Mouse (Mus musculus) liver, embryonic 15.5 days (tissue): Measurements from ENCODE around the gene Gm28047. TPM values are rescaled to one million over a fixed set of nuclear protein-coding genes. Genes with fewer than 3 reads are reported as not detected.

Experiments used
- ATAC-seq: fragments of 200-750 bp; cut with Nextera tagmentation; 2 replicates; pipeline ENCODE4 v1.8.0; 2017; ENCODE audit warnings: moderate number of reproducible peaks, mild to moderate bottlenecking, moderate library complexity; ENCODE audit not compliant: insufficient read depth
- H3K27ac ChIP-seq: fragments of 300-500 bp; sonication (generic); replicated peaks from 2 replicates; pipeline ENCODE4 v1.5.1; 2015; ENCODE audit warnings: mild to moderate bottlenecking, inconsistent platforms
- H3K27me3 ChIP-seq: fragments of 300-500 bp; sonication (generic); 2 replicates; pipeline ENCODE4 v1.6.1; 2015; ENCODE audit warnings: mild to moderate bottlenecking, inconsistent platforms
- H3K36me3 ChIP-seq: fragments of 300-500 bp; sonication (generic); replicated peaks from 2 replicates; pipeline ENCODE4 v1.6.1; 2015; ENCODE audit warnings: moderate library complexity, mild to moderate bottlenecking, inconsistent platforms
- H3K4me1 ChIP-seq: fragments of 300-500 bp; sonication (generic); replicated peaks from 2 replicates; pipeline ENCODE4 v1.6.1; 2015; ENCODE audit warnings: inconsistent platforms
- H3K4me2 ChIP-seq: fragments of 300-500 bp; sonication (generic); 2 replicates; pipeline ENCODE4 v1.6.1; 2015; ENCODE audit warnings: moderate library complexity, mild to moderate bottlenecking, inconsistent platforms
- H3K4me3 ChIP-seq: fragments of 300-500 bp; sonication (generic); replicated peaks from 2 replicates; pipeline ENCODE4 v1.5.1; 2015; ENCODE audit warnings: mild to moderate bottlenecking, inconsistent platforms
- H3K9ac ChIP-seq: fragments of 300-500 bp; sonication (generic); 2 replicates; pipeline ENCODE4 v1.6.1; 2015; ENCODE audit warnings: moderate library complexity, mild to moderate bottlenecking, inconsistent platforms
- H3K9me3 ChIP-seq: fragments of 300-500 bp; sonication (generic); replicated peaks from 2 replicates; pipeline ENCODE4 v1.6.1; 2016; ENCODE audit warnings: inconsistent platforms
- WGBS: fragments of 180-500 bp; shearing (Covaris S2); methylation state at CpG from one replicate; pipeline ENCODE4 v1.1.7; 2015; ENCODE audit warnings: mixed read lengths; ENCODE audit not compliant: insufficient replicate concordance; 5-methylcytosine and 5-hydroxymethylcytosine counted together
- polyA plus RNA-seq: library from polyadenylated mRNA; unstranded; fragments of >200 nt; fragmentation: Nextera tagmentation; extraction: Ambion mirVana; gene quantifications from 2 replicates; pipeline ENCODE4 v1.2.1, GENCODE M21; 2015

The Gm28047 gene
- polyA plus RNA-seq, 1 experiment from 2014 or later: not detected

GRCm38 (mm10) chr15:102547478-102547877 is 77.4 kb downstream of the Gm28047 start:
- Histone ChIP-seq H3K36me3 (peaks cover 59% of the 10 kb centered on the region), H3K4me2 (no peak overlapping the region), H3K27ac (no peak overlapping the region), H3K9ac (no peak overlapping the region), H3K4me1 (no peaks in the 10 kb centered on the region), H3K9me3 (no peaks in the 10 kb centered on the region), H3K4me3 (no peak overlapping the region), H3K27me3 (no peaks in the 10 kb centered on the region)
- 85% methylated on average over 3 of the region's 3 CpGs for WGBS
- ATAC-seq: no peak

DNA sequence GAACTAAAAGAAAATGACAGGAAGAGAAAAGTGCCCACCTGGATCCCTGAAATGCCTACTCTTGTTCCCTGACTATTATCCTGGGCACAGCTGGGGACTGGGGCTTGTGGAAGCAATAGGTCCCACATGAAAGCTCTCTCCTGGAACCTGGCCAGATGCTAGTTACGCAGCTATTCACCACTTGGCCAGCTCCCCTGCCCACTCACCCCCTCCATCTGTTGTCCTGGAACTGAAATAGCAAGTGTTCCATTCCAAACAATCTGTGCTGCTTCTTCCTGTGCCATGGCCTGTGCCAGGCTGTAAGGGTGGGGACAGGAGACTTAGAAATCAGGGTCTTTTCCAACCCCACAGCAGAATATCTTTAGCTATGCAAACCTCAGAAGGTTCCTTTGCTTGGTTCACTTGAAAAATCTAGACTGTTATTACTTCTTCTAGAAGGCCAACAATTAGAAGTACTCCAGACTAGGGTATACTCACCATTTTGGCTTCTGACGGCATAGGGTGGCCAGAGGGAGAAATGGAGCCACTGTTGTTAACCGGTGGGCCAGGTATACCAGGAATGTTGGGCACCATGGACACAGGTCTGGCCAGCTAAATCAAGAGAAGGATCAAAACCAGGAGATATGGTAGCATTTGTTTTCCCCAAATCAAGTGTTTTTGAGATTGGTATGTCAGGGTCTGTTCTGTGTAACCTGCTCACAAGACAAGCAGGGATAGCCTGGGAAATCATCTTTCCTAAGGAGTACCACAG is 78.0 kb downstream of the Gm28047 start:
- 83% methylated on average over 3 of the region's 3 CpGs for WGBS
- H3K9ac ChIP-seq: no peak overlapping the region
- no peak overlapping the region for H3K27ac ChIP-seq
- H3K4me3 ChIP-seq: no peak overlapping the region
- H3K36me3 ChIP-seq: peaks cover 58% of the 10 kb centered on the region
- no peaks in the 10 kb centered on the region for H3K4me1 ChIP-seq
- no peaks in the 10 kb centered on the region for H3K27me3 ChIP-seq
- no peaks in the 10 kb centered on the region for H3K9me3 ChIP-seq
- no peak overlapping the region for H3K4me2 ChIP-seq
- no peak for ATAC-seq

- no peak overlapping the region for H3K4me3 ChIP-seq
- no peak for ATAC-seq
- no peak overlapping the region for H3K4me2 ChIP-seq
- no peak overlapping the region for H3K9ac ChIP-seq
- H3K27ac ChIP-seq: no peak overlapping the region
- 70% methylated on average over 3 of the region's 3 CpGs for WGBS
- no peaks in the 10 kb centered on the region for H3K9me3 ChIP-seq
- H3K4me1 ChIP-seq: no peaks in the 10 kb centered on the region
- peaks cover 56% of the 10 kb centered on the region for H3K36me3 ChIP-seq
- H3K27me3 ChIP-seq: no peaks in the 10 kb centered on the region
Measured at GRCm38 (mm10) chr15:102546246-102546645, 78.6 kb downstream of the Gm28047 start.

DNA sequence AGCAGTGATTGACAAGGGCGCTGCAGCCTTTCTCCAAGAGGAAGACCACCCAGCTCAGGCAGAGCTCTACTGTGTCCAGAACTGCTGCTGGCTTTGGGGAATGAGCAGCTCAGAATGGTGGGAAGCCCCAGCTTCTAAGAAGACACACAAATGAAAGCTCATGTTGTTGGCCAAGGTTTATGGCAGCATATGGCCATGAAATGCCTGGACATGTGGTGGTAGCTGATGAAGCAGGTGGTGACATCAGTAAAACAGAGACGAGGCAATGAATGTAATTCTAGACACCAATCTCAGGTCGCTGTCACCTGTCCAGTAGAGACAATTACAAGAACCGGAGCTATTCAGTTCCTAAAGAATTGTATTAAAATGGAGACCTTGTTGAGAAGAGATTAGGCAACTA is 80.1 kb downstream of the Gm28047 start:
- WGBS: 70% methylated on average over 4 of the region's 4 CpGs
- H3K9ac ChIP-seq: no peak overlapping the region
- no peak overlapping the region for H3K4me3 ChIP-seq
- H3K4me1 ChIP-seq: no peaks in the 10 kb centered on the region
- H3K9me3 ChIP-seq: no peaks in the 10 kb centered on the region
- H3K27ac ChIP-seq: no peak overlapping the region
- no peaks in the 10 kb centered on the region for H3K27me3 ChIP-seq
- H3K36me3 ChIP-seq: peaks cover 64% of the 10 kb centered on the region
- ATAC-seq: no peak
- no peak overlapping the region for H3K4me2 ChIP-seq

- WGBS: 78% methylated on average over 7 of the region's 7 CpGs
- H3K9ac ChIP-seq: no peak overlapping the region
- no peaks in the 10 kb centered on the region for H3K27me3 ChIP-seq
- ATAC-seq: no peak
- no peaks in the 10 kb centered on the region for H3K4me1 ChIP-seq
- no peak overlapping the region for H3K4me2 ChIP-seq
- peaks cover 66% of the 10 kb centered on the region for H3K36me3 ChIP-seq
- H3K9me3 ChIP-seq: no peaks in the 10 kb centered on the region
- no peak overlapping the region for H3K4me3 ChIP-seq
- H3K27ac ChIP-seq: no peak overlapping the region
Measured at GRCm38 (mm10) chr15:102533926-102534325, 90.9 kb downstream of the Gm28047 start.

- H3K27me3 ChIP-seq: no peaks in the 10 kb centered on the region
Measured at GRCm38 (mm10) chr15:102532106-102532900, 92.6 kb downstream of the Gm28047 start.

DNA sequence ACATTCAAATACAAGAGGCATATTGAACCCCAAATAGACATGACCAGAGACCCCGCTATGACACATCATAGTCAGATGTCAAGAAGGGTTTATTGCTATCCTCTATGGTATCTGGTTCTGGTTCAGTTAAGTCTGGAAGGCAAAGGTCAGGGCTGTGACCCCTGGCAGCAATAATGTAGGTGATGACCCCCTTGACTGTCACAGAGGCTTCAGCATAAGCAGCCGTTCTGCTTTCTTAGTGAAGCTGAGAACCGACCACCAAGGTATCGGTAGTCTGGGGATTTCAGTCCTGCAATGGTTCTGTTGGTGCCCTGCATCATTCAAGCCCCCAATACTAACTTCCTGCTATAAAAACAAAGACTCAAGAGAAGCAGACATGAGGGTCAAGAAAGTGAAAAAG is 93.3 kb downstream of the Gm28047 start:
- Histone ChIP-seq H3K36me3 (peaks cover 72% of the 10 kb centered on the region), H3K4me3 (no peak overlapping the region)
- 81% methylated on average over 4 of the region's 4 CpGs for WGBS

More at GRCm38 (mm10) chr15:102532106-102532900, 92.6 kb downstream of the Gm28047 start:
- Histone ChIP-seq H3K36me3 (peaks cover 77% of the 10 kb centered on the region), H3K9ac (no peak overlapping the region), H3K27ac (no peak overlapping the region), H3K4me3 (no peak overlapping the region), H3K4me2 (no peak overlapping the region), H3K4me1 (no peaks in the 10 kb centered on the region), H3K9me3 (no peaks in the 10 kb centered on the region)
- ATAC-seq: no peak
- WGBS: 89% methylated on average over 3 of the region's 3 CpGs

DNA sequence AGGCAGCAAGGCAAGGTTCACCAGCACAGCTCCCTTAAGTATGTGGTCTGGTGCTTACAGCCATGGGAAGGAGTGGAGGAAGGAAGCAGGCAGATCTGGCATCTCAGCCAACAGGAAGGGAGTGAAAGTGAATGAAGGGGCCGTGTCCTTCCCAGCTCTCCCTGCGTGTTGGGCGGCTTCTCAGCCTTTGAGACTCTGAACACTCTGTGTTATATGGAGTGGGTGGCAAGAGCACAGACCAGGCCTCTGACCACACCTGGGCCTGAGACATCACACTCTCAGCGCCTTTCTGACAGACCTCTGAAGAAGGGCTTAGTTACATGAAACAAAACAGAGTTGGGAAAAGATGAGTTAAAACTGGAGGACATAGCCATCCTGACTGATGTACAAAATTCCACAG is 94.3 kb downstream of the Gm28047 start:
- Histone ChIP-seq H3K27me3 (no peaks in the 10 kb centered on the region), H3K4me2 (no peak overlapping the region), H3K9me3 (no peaks in the 10 kb centered on the region), H3K9ac (no peak overlapping the region), H3K27ac (no peak overlapping the region), H3K4me3 (no peak overlapping the region), H3K36me3 (peaks cover 62% of the 10 kb centered on the region), H3K4me1 (no peaks in the 10 kb centered on the region)
- ATAC-seq: no peak
- 65% methylated on average over 4 of the region's 4 CpGs for WGBS

More for the DNA sequence above, 93.3 kb downstream of the Gm28047 start:
- no peak overlapping the region for H3K9ac ChIP-seq
- no peaks in the 10 kb centered on the region for H3K9me3 ChIP-seq
- H3K27me3 ChIP-seq: no peaks in the 10 kb centered on the region
- ATAC-seq: no peak
- H3K4me2 ChIP-seq: no peak overlapping the region
- H3K27ac ChIP-seq: no peak overlapping the region
- H3K4me1 ChIP-seq: no peaks in the 10 kb centered on the region

DNA sequence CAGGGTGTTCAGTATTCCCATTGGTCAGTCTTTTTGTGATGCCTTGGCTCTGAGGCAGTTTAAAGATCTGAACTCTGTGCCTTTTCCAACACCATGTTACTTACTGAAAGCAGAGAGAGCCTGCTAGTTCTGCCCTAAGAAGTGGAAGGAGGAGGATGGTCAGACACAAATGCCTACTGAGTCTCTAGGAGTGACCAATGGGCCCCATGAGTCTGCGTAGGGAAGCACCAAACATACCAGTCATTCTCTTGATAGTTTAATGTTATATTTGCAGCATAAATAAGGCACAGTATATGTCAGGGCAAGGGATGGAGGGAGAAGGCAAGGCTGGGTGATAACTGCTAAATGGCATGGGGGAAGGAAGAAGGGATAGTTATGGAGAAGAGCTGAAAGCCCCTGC is 96.5 kb downstream of the Gm28047 start:
- WGBS: 72% methylated on average over 1 of the region's 1 CpGs
- Histone ChIP-seq H3K36me3 (peaks cover 65% of the 10 kb centered on the region), H3K27ac (no peak overlapping the region), H3K4me3 (no peak overlapping the region), H3K9me3 (no peaks in the 10 kb centered on the region), H3K27me3 (no peaks in the 10 kb centered on the region), H3K4me2 (no peak overlapping the region), H3K9ac (no peak overlapping the region), H3K4me1 (no peaks in the 10 kb centered on the region)
- no peak for ATAC-seq

DNA sequence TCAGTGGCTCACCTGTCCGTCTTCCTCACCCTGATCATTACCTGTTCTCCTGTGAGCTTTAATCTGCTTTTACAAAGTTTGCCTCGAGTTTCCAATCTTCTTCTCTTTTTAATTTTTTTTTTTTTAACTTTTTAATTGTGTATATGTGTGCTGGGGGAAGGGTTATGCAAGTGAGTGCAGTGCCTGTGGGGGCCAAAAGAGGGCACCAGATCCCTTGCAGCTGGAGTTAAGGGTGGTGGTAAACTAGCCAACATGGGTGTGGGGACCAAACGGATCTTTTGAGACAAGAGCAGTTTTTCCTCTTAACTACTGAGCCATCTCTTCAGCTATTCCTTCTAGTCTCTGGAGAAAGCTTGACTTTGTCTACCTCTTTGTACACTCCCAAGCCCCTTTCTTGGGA is 96.9 kb downstream of the Gm28047 start:
- Histone ChIP-seq H3K27me3 (no peaks in the 10 kb centered on the region), H3K4me2 (no peak overlapping the region), H3K4me1 (no peaks in the 10 kb centered on the region), H3K9me3 (no peaks in the 10 kb centered on the region), H3K9ac (no peak overlapping the region), H3K27ac (no peak overlapping the region), H3K4me3 (no peak overlapping the region), H3K36me3 (peaks cover 61% of the 10 kb centered on the region)
- no peak for ATAC-seq
- WGBS: 62% methylated on average over 3 of the region's 3 CpGs

DNA sequence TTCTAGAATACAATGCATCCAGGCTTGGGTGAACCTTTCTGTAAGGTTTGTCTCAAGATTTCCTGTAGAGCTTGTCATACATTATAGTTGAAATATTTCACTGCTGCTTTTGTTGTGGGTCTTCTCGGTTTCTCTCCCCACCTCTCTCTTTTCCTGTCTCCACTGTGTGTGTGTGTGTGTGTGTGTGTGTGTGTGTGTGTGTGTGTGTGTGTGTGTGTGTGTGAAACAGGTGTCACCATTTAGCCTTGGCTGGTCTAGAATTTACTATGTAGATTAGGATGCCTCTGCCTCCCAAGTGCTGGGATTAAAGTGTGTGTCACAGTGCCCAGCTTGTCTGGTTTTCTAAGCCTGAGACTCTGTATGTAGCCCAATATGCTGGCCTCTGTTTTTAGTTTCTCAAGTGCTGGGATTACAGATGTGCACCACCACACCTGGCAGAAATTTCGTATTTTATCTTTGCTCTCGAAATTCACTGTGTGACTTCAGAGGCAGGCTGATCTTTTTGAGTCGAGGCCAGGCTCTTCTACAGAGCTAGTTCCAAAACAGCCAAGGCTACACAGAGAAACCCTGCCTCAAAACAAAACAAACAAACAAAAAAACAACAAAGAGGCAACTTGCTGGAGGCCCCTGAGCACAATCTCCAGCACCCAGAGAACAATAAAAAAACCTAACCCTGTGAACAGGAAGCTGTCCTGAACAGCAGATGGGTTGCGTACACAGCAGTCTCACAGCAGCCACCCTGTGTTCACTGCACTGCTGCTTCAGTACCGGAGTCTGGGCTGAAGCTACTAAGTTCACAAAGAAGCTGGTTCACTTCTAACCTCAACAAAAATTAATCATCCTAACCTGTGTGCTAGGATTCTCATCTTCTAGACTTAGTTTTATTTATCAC is 98.5 kb downstream of the Gm28047 start:
- no peak overlapping the region for H3K27ac ChIP-seq
- H3K4me3 ChIP-seq: no peak overlapping the region
- no peaks in the 10 kb centered on the region for H3K27me3 ChIP-seq
- no peak for ATAC-seq
- peaks cover 3% of the 10 kb centered on the region for H3K4me1 ChIP-seq
- H3K9me3 ChIP-seq: no peaks in the 10 kb centered on the region
- no peak overlapping the region for H3K9ac ChIP-seq
- H3K36me3 ChIP-seq: peaks cover 65% of the 10 kb centered on the region
- H3K4me2 ChIP-seq: no peak overlapping the region
- 66% methylated on average over 6 of the region's 6 CpGs for WGBS
